Mouse (Mus musculus): Measurements from ENCODE around the gene Klhl5.

GRCm38 (mm10) chr5:65149706-65150105 lies 42.4 kb downstream of the Klhl5 start:
- TF ChIP-seq POLR2A (IDR thresholded peaks at IDR 0.05; ENCODE audit: borderline replicate concordance, extremely low read depth, insufficient read depth, insufficient read length, poor library complexity, severe bottlenecking) = no peak
- no peak for TF ChIP-seq CTCF (IDR thresholded peaks at IDR 0.05; ENCODE audit: borderline replicate concordance, extremely low read depth, insufficient read depth, insufficient read length)

All from brain, embryonic 14.5 days (tissue).